Mouse (Mus musculus) midbrain, embryonic 14.5 days (tissue): ENCODE measurements around the gene Ttll10. TPM values are rescaled to one million over a fixed set of nuclear protein-coding genes. Genes with fewer than 3 reads are reported as not detected.

Experiments used
- ATAC-seq: fragments of 200-750 bp; cut with Nextera tagmentation; 2 replicates; pipeline ENCODE4 v1.8.0; 2017; ENCODE audit warnings: moderate number of reproducible peaks, moderate library complexity; ENCODE audit not compliant: low FRiP score, low TSS enrichment
- DNase-seq: peaks from one replicate; pipeline ENCODE4 v3.0.0-alpha.2; 2015
- H3K27ac ChIP-seq: fragments of 300-500 bp; sonication (generic); replicated peaks from 2 replicates; pipeline ENCODE4 v1.5.1; 2014; ENCODE audit warnings: mild to moderate bottlenecking, low read depth, low read length, moderate library complexity
- H3K27me3 ChIP-seq: fragments of 300-500 bp; sonication (generic); 2 replicates; pipeline ENCODE4 v1.6.1; 2014; ENCODE audit warnings: low read length, control low read depth, mixed read lengths; ENCODE audit not compliant: control insufficient read depth, insufficient read depth
- H3K36me3 ChIP-seq: fragments of 300-500 bp; sonication (generic); 2 replicates; pipeline ENCODE4 v1.6.1; 2014; ENCODE audit warnings: low read length, control low read depth; ENCODE audit not compliant: control insufficient read depth, insufficient read depth
- H3K4me1 ChIP-seq: fragments of 300-500 bp; sonication (generic); 2 replicates; pipeline ENCODE4 v1.6.1; 2014; ENCODE audit warnings: mild to moderate bottlenecking, antibody characterized with exemption, low read length, control low read depth; ENCODE audit not compliant: control insufficient read depth, insufficient read depth
- H3K4me2 ChIP-seq: fragments of 300-500 bp; sonication (generic); 2 replicates; pipeline ENCODE4 v1.6.1; 2014; ENCODE audit warnings: mild to moderate bottlenecking, low read length, moderate library complexity
- H3K4me3 ChIP-seq: fragments of 300-500 bp; sonication (generic); replicated peaks from 2 replicates; pipeline ENCODE4 v1.5.1; 2014; ENCODE audit warnings: low read depth, low read length
- H3K9ac ChIP-seq: fragments of 300-500 bp; sonication (generic); replicated peaks from 2 replicates; pipeline ENCODE4 v1.6.1; 2014; ENCODE audit warnings: mild to moderate bottlenecking, low read length, moderate library complexity
- H3K9me3 ChIP-seq: fragments of 300-500 bp; sonication (generic); 2 replicates; pipeline ENCODE4 v1.6.1; 2016; ENCODE audit warnings: low read length, control low read depth, mixed read lengths; ENCODE audit not compliant: control insufficient read depth
- WGBS: fragments of 180-500 bp; shearing (Covaris S2); extraction: QIAGEN DNeasy Blood & Tissue Kit; methylation state at CpG from one replicate; pipeline ENCODE4 v1.1.7; 2014; 5-methylcytosine and 5-hydroxymethylcytosine counted together
- polyA plus RNA-seq: library from polyadenylated mRNA; unstranded; fragments of >200 nt; fragmentation: Nextera tagmentation; extraction: Ambion mirVana; gene quantifications from 2 replicates; pipeline ENCODE4 v1.2.1, GENCODE M21; 2014

Gene Ttll10
- polyA plus RNA-seq, 1 experiment from 2014 or later = 0.28 TPM

- H3K36me3 ChIP-seq = no peaks in the 10 kb centered on the region
- 81% methylated on average over 9 of the region's 9 CpGs for WGBS
- H3K27me3 ChIP-seq = no peaks in the 10 kb centered on the region
- peaks cover 2% of the 10 kb centered on the region; the same call in 1 of the 2 replicates for H3K4me1 ChIP-seq
- no peak for ATAC-seq
- no peaks in the 10 kb centered on the region for H3K9me3 ChIP-seq
- no peak overlapping the region for H3K4me3 ChIP-seq
- H3K9ac ChIP-seq = no peak overlapping the region
- no peak for DNase-seq
- H3K27ac ChIP-seq = no peak overlapping the region
- no peak overlapping the region for H3K4me2 ChIP-seq
Observed at GRCm38 (mm10) chr4:156058826-156059225, 388 bp downstream of the Ttll10 start.

- no peak for ATAC-seq
- Histone ChIP-seq H3K36me3 (no peaks in the 10 kb centered on the region), H3K4me1 (no peaks in the 10 kb centered on the region), H3K9ac (no peak overlapping the region), H3K4me2 (no peak overlapping the region), H3K27me3 (no peaks in the 10 kb centered on the region), H3K9me3 (no peaks in the 10 kb centered on the region), H3K27ac (no peak overlapping the region), H3K4me3 (no peak overlapping the region)
- no peak for DNase-seq
- 75% methylated on average over 10 of the region's 10 CpGs for WGBS
Observed at GRCm38 (mm10) chr4:156057702-156058101, 1.5 kb downstream of the Ttll10 start.

GRCm38 (mm10) chr4:156055173-156055572 lies 4.0 kb downstream of the Ttll10 start:
- 82% methylated on average over 5 of the region's 5 CpGs for WGBS
- Histone ChIP-seq H3K27me3 (no peaks in the 10 kb centered on the region), H3K27ac (no peak overlapping the region), H3K9me3 (no peaks in the 10 kb centered on the region), H3K36me3 (no peaks in the 10 kb centered on the region), H3K4me1 (no peaks in the 10 kb centered on the region), H3K9ac (no peak overlapping the region), H3K4me2 (no peak overlapping the region), H3K4me3 (no peak overlapping the region)
- ATAC-seq (no peak), DNase-seq (no peak)

- Histone ChIP-seq H3K9ac (no peak overlapping the region), H3K4me3 (no peak overlapping the region), H3K36me3 (no peaks in the 10 kb centered on the region), H3K9me3 (no peaks in the 10 kb centered on the region), H3K27ac (no peak overlapping the region), H3K4me2 (no peak overlapping the region), H3K27me3 (no peaks in the 10 kb centered on the region), H3K4me1 (no peaks in the 10 kb centered on the region)
- no peak for DNase-seq
- no peak for ATAC-seq
- 97% methylated on average over 6 of the region's 6 CpGs for WGBS
Observed at GRCm38 (mm10) chr4:156054606-156055005, 4.6 kb downstream of the Ttll10 start.

GRCm38 (mm10) chr4:156054130-156054529 lies 5.1 kb downstream of the Ttll10 start:
- no peak for DNase-seq
- H3K4me2 ChIP-seq = no peak overlapping the region
- H3K4me1 ChIP-seq = no peaks in the 10 kb centered on the region
- H3K27me3 ChIP-seq = no peaks in the 10 kb centered on the region
- no peak overlapping the region for H3K27ac ChIP-seq
- no peak overlapping the region for H3K4me3 ChIP-seq
- no peaks in the 10 kb centered on the region for H3K9me3 ChIP-seq
- ATAC-seq = no peak
- WGBS = 88% methylated on average over 4 of the region's 4 CpGs
- H3K9ac ChIP-seq = no peak overlapping the region
- H3K36me3 ChIP-seq = no peaks in the 10 kb centered on the region

GRCm38 (mm10) chr4:156053113-156053512 lies 6.1 kb downstream of the Ttll10 start:
- Histone ChIP-seq H3K36me3 (no peaks in the 10 kb centered on the region), H3K4me2 (no peak overlapping the region), H3K27ac (no peak overlapping the region), H3K27me3 (no peaks in the 10 kb centered on the region), H3K4me1 (no peaks in the 10 kb centered on the region), H3K9ac (no peak overlapping the region), H3K9me3 (no peaks in the 10 kb centered on the region), H3K4me3 (no peak overlapping the region)
- 83% methylated on average over 4 of the region's 4 CpGs for WGBS
- DNase-seq (no peak), ATAC-seq (no peak)

GRCm38 (mm10) chr4:156050391-156050980 lies 8.7 kb downstream of the Ttll10 start:
- no peaks in the 10 kb centered on the region for H3K4me1 ChIP-seq
- no peak overlapping the region for H3K27ac ChIP-seq
- H3K4me3 ChIP-seq = no peak overlapping the region
- 69% methylated on average over 6 of the region's 6 CpGs for WGBS
- DNase-seq (no peak), ATAC-seq (no peak)
- H3K36me3 ChIP-seq = no peaks in the 10 kb centered on the region
- no peaks in the 10 kb centered on the region for H3K9me3 ChIP-seq
- H3K4me2 ChIP-seq = no peak overlapping the region
- no peak overlapping the region for H3K9ac ChIP-seq
- H3K27me3 ChIP-seq = no peaks in the 10 kb centered on the region

GRCm38 (mm10) chr4:156049779-156050178 lies 9.4 kb downstream of the Ttll10 start:
- ATAC-seq (no peak), DNase-seq (no peak)
- Histone ChIP-seq H3K4me3 (no peak overlapping the region), H3K4me1 (no peaks in the 10 kb centered on the region), H3K27me3 (no peaks in the 10 kb centered on the region), H3K36me3 (no peaks in the 10 kb centered on the region), H3K4me2 (no peak overlapping the region), H3K9ac (no peak overlapping the region), H3K27ac (no peak overlapping the region), H3K9me3 (no peaks in the 10 kb centered on the region)
- WGBS = 82% methylated on average over 3 of the region's 3 CpGs

- Histone ChIP-seq H3K9ac (no peak overlapping the region), H3K4me3 (no peak overlapping the region), H3K4me2 (no peak overlapping the region), H3K4me1 (no peaks in the 10 kb centered on the region), H3K27ac (no peak overlapping the region), H3K27me3 (no peaks in the 10 kb centered on the region), H3K36me3 (no peaks in the 10 kb centered on the region), H3K9me3 (no peaks in the 10 kb centered on the region)
- DNase-seq (no peak), ATAC-seq (no peak)
- WGBS = 80% methylated on average over 5 of the region's 5 CpGs
Observed at GRCm38 (mm10) chr4:156044754-156045153, 14.5 kb downstream of the Ttll10 start.
